Mouse (Mus musculus): ENCODE measurements around the gene Rhoc.

GRCm38 (mm10) chr3:104794953-104795470 is 6.8 kb downstream of the Rhoc start:
- TF ChIP-seq CTCF (IDR thresholded peaks at IDR 0.05; ENCODE audit: borderline replicate concordance, insufficient read depth, low read depth, low read length) = no peak
- no peak for TF ChIP-seq POLR2A (IDR thresholded peaks at IDR 0.05; ENCODE audit: borderline replicate concordance, insufficient read depth, low read length)
